Mouse (Mus musculus): ENCODE data around the gene Gp9. TPM values are rescaled to one million over a fixed set of nuclear protein-coding genes. Genes with fewer than 3 reads are reported as not detected.
A peak's percentile ranks its signal among the peaks of the same experiment; 100 is the strongest.

The Gp9 gene
- total and polyA plus RNA-seq, 2 experiments from 2014 or later, result 0.18 to 0.33 TPM

- Histone ChIP-seq H3K4me2 (ENCODE audit: low read depth) (peak overlapping the region; percentile 94), H3K9me3 (ENCODE audit: low read length) (no peaks in the 10 kb centered on the region), H3K27me3 (ENCODE audit: insufficient read depth, low read length) (peaks cover 27% of the 10 kb centered on the region), H3K9ac (0 out of 2 replicates have a peak overlapping the region, but pooled peaks have one; percentile 37), H3K36me3 (ENCODE audit: insufficient read depth) (no peaks in the 10 kb centered on the region), H3K4me1 (ENCODE audit: insufficient read depth) (peaks cover 11% of the 10 kb centered on the region; the same call in 1 of the 2 replicates), H3K4me3 (ENCODE audit: low read depth, low read length) (peak overlapping the region; percentile 41), H3K27ac (ENCODE audit: low read depth, low read length) (no peak overlapping the region)
- no peak for TF ChIP-seq CTCF (IDR thresholded peaks at IDR 0.05; ENCODE audit: low read depth)
- ATAC-seq, result no peak
- peak; percentile 43 for DNase-seq
- 26% methylated on average over 14 of the region's 14 CpGs for WGBS
Observed at GRCm38 (mm10) chr6:87733131-87733930, 44.5 kb upstream of the Gp9 start.

GRCm38 (mm10) chr6:87734136-87734535 is 43.7 kb upstream of the Gp9 start:
- 73% methylated on average over 5 of the region's 5 CpGs for WGBS

GRCm38 (mm10) chr6:87736923-87737322 is 40.9 kb upstream of the Gp9 start:
- 90% methylated on average over 4 of the region's 4 CpGs for WGBS

More at GRCm38 (mm10) chr6:87734136-87734535, 43.7 kb upstream of the Gp9 start:
- H3K36me3 ChIP-seq (ENCODE audit: insufficient read depth), result no peaks in the 10 kb centered on the region
- H3K9ac ChIP-seq, result no peak overlapping the region
- DNase-seq (no peak), ATAC-seq (no peak)
- no peak overlapping the region for H3K4me3 ChIP-seq (ENCODE audit: low read depth, low read length)
- no peak for TF ChIP-seq CTCF (IDR thresholded peaks at IDR 0.05; ENCODE audit: low read depth)
- no peaks in the 10 kb centered on the region for H3K9me3 ChIP-seq (ENCODE audit: low read length)
- H3K4me2 ChIP-seq (ENCODE audit: low read depth), result no peak overlapping the region
- peaks cover 26% of the 10 kb centered on the region for H3K27me3 ChIP-seq (ENCODE audit: insufficient read depth, low read length)
- peaks cover 11% of the 10 kb centered on the region; the same call in 1 of the 2 replicates for H3K4me1 ChIP-seq (ENCODE audit: insufficient read depth)
- H3K27ac ChIP-seq (ENCODE audit: low read depth, low read length), result no peak overlapping the region

GRCm38 (mm10) chr6:87737921-87738626 is 39.8 kb upstream of the Gp9 start:
- ATAC-seq (no peak), DNase-seq (no peak)
- Histone ChIP-seq H3K4me2 (ENCODE audit: low read depth) (no peak overlapping the region), H3K4me3 (ENCODE audit: low read depth, low read length) (no peak overlapping the region), H3K4me1 (ENCODE audit: insufficient read depth) (no peaks in the 10 kb centered on the region), H3K9me3 (ENCODE audit: low read length) (no peaks in the 10 kb centered on the region), H3K36me3 (ENCODE audit: insufficient read depth) (no peaks in the 10 kb centered on the region), H3K9ac (no peak overlapping the region), H3K27me3 (ENCODE audit: insufficient read depth, low read length) (peaks cover 6% of the 10 kb centered on the region), H3K27ac (ENCODE audit: low read depth, low read length) (no peak overlapping the region)
- TF ChIP-seq CTCF (IDR thresholded peaks at IDR 0.05; ENCODE audit: low read depth), result no peak
- 42% methylated on average over 4 of the region's 4 CpGs for WGBS

More at GRCm38 (mm10) chr6:87736923-87737322, 40.9 kb upstream of the Gp9 start:
- Histone ChIP-seq H3K4me1 (ENCODE audit: insufficient read depth) (peaks cover 5% of the 10 kb centered on the region; the same call in 1 of the 2 replicates), H3K9me3 (ENCODE audit: low read length) (no peaks in the 10 kb centered on the region), H3K4me3 (ENCODE audit: low read depth, low read length) (no peak overlapping the region), H3K27me3 (ENCODE audit: insufficient read depth, low read length) (peaks cover 14% of the 10 kb centered on the region), H3K9ac (no peak overlapping the region), H3K4me2 (ENCODE audit: low read depth) (no peak overlapping the region), H3K27ac (ENCODE audit: low read depth, low read length) (no peak overlapping the region), H3K36me3 (ENCODE audit: insufficient read depth) (no peaks in the 10 kb centered on the region)
- TF ChIP-seq CTCF (IDR thresholded peaks at IDR 0.05; ENCODE audit: low read depth), result no peak
- DNase-seq, result no peak
- no peak for ATAC-seq

- no peaks in the 10 kb centered on the region for H3K4me1 ChIP-seq (ENCODE audit: insufficient read depth)
- H3K4me2 ChIP-seq (ENCODE audit: low read depth), result no peak overlapping the region
- no peaks in the 10 kb centered on the region for H3K27me3 ChIP-seq (ENCODE audit: insufficient read depth, low read length)
- H3K9ac ChIP-seq, result no peak overlapping the region
- H3K4me3 ChIP-seq (ENCODE audit: low read depth, low read length), result no peak overlapping the region
- H3K36me3 ChIP-seq (ENCODE audit: insufficient read depth), result no peaks in the 10 kb centered on the region
- no peaks in the 10 kb centered on the region for H3K9me3 ChIP-seq (ENCODE audit: low read length)
- ATAC-seq, result no peak
- no peak for DNase-seq
- WGBS, result 62% methylated on average over 6 of the region's 6 CpGs
- no peak overlapping the region for H3K27ac ChIP-seq (ENCODE audit: low read depth, low read length)
- no peak for TF ChIP-seq CTCF (IDR thresholded peaks at IDR 0.05; ENCODE audit: low read depth)
Observed at GRCm38 (mm10) chr6:87739898-87740297, 38.0 kb upstream of the Gp9 start.

GRCm38 (mm10) chr6:87740496-87740895 is 37.4 kb upstream of the Gp9 start:
- Histone ChIP-seq H3K9ac (no peak overlapping the region), H3K4me1 (ENCODE audit: insufficient read depth) (no peaks in the 10 kb centered on the region)
- ATAC-seq, result no peak

GRCm38 (mm10) chr6:87741978-87742377 is 35.9 kb upstream of the Gp9 start:
- 92% methylated on average over 8 of the region's 8 CpGs for WGBS
- ATAC-seq, result no peak

More at GRCm38 (mm10) chr6:87740496-87740895, 37.4 kb upstream of the Gp9 start:
- H3K4me3 ChIP-seq (ENCODE audit: low read depth, low read length), result no peak overlapping the region
- TF ChIP-seq CTCF (IDR thresholded peaks at IDR 0.05; ENCODE audit: low read depth), result no peak
- H3K4me2 ChIP-seq (ENCODE audit: low read depth), result no peak overlapping the region
- H3K36me3 ChIP-seq (ENCODE audit: insufficient read depth), result no peaks in the 10 kb centered on the region
- no peak for DNase-seq
- no peaks in the 10 kb centered on the region for H3K27me3 ChIP-seq (ENCODE audit: insufficient read depth, low read length)
- H3K27ac ChIP-seq (ENCODE audit: low read depth, low read length), result no peak overlapping the region
- no peaks in the 10 kb centered on the region for H3K9me3 ChIP-seq (ENCODE audit: low read length)

More at GRCm38 (mm10) chr6:87741978-87742377, 35.9 kb upstream of the Gp9 start:
- no peak overlapping the region for H3K27ac ChIP-seq (ENCODE audit: low read depth, low read length)
- no peak overlapping the region for H3K4me2 ChIP-seq (ENCODE audit: low read depth)
- no peak overlapping the region for H3K4me3 ChIP-seq (ENCODE audit: low read depth, low read length)
- no peaks in the 10 kb centered on the region for H3K9me3 ChIP-seq (ENCODE audit: low read length)
- no peaks in the 10 kb centered on the region for H3K4me1 ChIP-seq (ENCODE audit: insufficient read depth)
- DNase-seq, result no peak
- TF ChIP-seq CTCF (IDR thresholded peaks at IDR 0.05; ENCODE audit: low read depth), result no peak
- H3K36me3 ChIP-seq (ENCODE audit: insufficient read depth), result no peaks in the 10 kb centered on the region
- no peaks in the 10 kb centered on the region for H3K27me3 ChIP-seq (ENCODE audit: insufficient read depth, low read length)
- H3K9ac ChIP-seq, result no peak overlapping the region

Measured in forebrain, postnatal 0 days (tissue).